Mouse (Mus musculus): ENCODE measurements around the gene Apba1. TPM values are rescaled to one million over a fixed set of nuclear protein-coding genes. Genes with fewer than 3 reads are reported as not detected.

Apba1 gene
- polyA plus RNA-seq, 1 experiment: 1.7 TPM

DNA sequence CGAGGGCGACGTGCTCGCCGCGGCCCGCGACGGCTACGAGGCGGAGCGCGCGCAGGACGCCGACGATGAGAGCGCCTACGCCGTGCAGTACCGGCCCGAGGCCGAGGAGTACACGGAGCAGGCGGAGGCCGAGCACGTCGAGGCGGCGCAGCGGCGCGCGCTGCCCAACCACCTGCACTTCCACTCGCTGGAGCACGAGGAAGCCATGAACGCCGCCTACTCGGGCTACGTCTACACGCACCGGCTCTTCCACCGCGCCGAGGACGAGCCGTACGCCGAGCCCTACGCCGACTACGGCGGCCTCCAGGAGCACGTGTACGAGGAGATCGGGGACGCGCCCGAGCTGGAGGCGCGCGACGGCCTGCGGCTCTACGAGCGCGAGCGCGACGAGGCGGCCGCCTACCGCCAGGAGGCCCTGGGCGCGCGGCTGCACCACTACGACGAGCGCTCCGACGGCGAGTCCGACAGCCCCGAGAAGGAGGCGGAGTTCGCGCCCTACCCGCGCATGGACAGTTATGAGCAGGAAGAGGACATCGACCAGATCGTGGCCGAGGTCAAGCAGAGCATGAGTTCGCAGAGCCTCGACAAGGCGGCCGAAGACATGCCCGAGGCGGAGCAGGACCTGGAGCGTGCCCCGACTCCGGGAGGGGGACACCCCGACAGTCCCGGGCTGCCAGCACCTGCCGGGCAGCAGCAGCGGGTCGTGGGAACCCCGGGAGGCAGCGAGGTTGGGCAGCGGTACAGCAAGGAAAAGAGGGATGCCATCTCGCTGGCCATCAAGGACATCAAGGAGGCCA is 134.6 kb downstream of the Apba1 start:
- TF ChIP-seq POLR2A (IDR thresholded peaks at IDR 0.05; ENCODE audit: borderline replicate concordance, control insufficient read depth, low read depth, low read length) (no peak), CTCF (IDR thresholded peaks at IDR 0.05; ENCODE audit: control insufficient read depth, insufficient read depth, low read length) (no peak)
- Histone ChIP-seq H3K4me1 (ENCODE audit: control insufficient read depth, insufficient read depth, low read length) (no peaks in the 10 kb centered on the region; the same call in 1 of the 2 replicates), H3K27ac (ENCODE audit: control insufficient read depth, insufficient read depth, low read depth, low read length, poor library complexity) (no peak overlapping the region; the same call in 1 of the 2 replicates), H3K4me3 (replicated peaks; ENCODE audit: control insufficient read depth, low read depth, low read length) (no peak overlapping the region)
- 32% methylated on average over 110 of the region's 110 CpGs for WGBS

DNA sequence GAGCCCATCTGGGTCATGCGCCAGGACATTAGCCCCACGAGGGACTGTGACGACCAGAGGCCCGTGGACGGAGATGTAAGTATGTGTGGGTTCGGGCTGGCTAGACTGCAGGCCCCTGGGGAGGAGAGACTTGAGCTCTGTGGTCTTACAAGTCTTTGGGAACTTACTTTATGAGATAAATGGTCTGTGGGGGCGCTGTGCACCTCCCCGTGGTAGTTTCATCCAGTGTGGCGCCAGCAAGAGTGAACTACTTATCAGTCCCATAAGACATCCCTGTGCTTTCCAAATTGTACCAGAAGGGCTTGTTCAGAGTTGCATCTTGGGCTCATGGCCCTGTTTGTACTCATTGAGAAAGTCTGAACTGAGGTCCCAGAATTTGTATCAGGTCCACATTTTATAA is 135.3 kb downstream of the Apba1 start:
- H3K27ac ChIP-seq (ENCODE audit: control insufficient read depth, insufficient read depth, low read depth, low read length, poor library complexity): no peak overlapping the region
- 75% methylated on average over 9 of the region's 9 CpGs for WGBS
- H3K4me1 ChIP-seq (ENCODE audit: control insufficient read depth, insufficient read depth, low read length): no peaks in the 10 kb centered on the region; the same call in 1 of the 2 replicates
- no peak for TF ChIP-seq POLR2A (IDR thresholded peaks at IDR 0.05; ENCODE audit: borderline replicate concordance, control insufficient read depth, low read depth, low read length)
- no peak for TF ChIP-seq CTCF (IDR thresholded peaks at IDR 0.05; ENCODE audit: control insufficient read depth, insufficient read depth, low read length)
- H3K4me3 ChIP-seq (replicated peaks; ENCODE audit: control insufficient read depth, low read depth, low read length): no peak overlapping the region

DNA sequence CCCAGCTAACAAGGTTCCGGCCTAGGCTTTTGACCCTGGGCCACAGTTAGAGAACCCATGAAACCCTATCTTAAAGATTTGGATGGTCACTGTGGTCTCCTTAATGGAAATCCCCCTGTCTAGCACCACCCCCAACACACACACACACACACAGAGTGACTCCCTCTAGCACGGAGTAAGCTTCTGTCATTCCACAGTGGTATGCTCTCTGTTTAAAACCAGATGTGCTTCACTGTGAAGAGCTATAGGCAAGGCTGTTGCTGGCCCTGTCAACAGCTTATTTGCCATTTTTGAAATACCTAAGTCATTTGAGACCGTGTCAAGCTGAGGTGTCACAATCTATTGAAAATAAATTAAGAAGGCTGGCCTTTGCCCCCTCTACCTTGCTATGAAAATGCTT is 136.1 kb downstream of the Apba1 start:
- Histone ChIP-seq H3K4me1 (ENCODE audit: control insufficient read depth, insufficient read depth, low read length) (no peaks in the 10 kb centered on the region; the same call in 1 of the 2 replicates), H3K27ac (ENCODE audit: control insufficient read depth, insufficient read depth, low read depth, low read length, poor library complexity) (no peak overlapping the region), H3K4me3 (replicated peaks; ENCODE audit: control insufficient read depth, low read depth, low read length) (no peak overlapping the region)
- WGBS: 83% methylated on average over 3 of the region's 3 CpGs
- TF ChIP-seq POLR2A (IDR thresholded peaks at IDR 0.05; ENCODE audit: borderline replicate concordance, control insufficient read depth, low read depth, low read length) (no peak), CTCF (IDR thresholded peaks at IDR 0.05; ENCODE audit: control insufficient read depth, insufficient read depth, low read length) (no peak)

DNA sequence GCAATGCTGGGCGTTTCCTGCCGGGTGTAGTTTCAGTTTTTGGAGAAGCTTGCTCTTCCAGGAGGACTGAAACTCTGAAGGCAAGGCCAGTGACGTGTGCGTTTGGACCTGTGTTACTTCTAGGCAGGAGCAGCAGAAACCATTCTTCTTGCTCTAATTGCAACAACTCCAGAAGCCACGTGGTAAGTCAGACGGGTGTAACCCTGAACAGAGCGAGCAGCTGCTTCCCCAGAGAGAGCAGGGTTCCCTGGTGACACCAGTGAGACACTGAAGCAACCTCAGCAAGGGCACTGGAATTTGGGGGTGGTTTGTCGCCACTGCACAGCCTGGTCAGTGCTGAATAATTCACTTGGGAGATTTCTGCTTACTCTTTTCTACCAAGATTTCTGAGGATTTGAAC is 138.2 kb downstream of the Apba1 start:
- 6% methylated on average over 8 of the region's 8 CpGs for WGBS
- no peak overlapping the region for H3K4me3 ChIP-seq (replicated peaks; ENCODE audit: control insufficient read depth, low read depth, low read length)
- TF ChIP-seq CTCF (IDR thresholded peaks at IDR 0.05; ENCODE audit: control insufficient read depth, insufficient read depth, low read length) (no peak), POLR2A (IDR thresholded peaks at IDR 0.05; ENCODE audit: borderline replicate concordance, control insufficient read depth, low read depth, low read length) (no peak)
- H3K27ac ChIP-seq (ENCODE audit: control insufficient read depth, insufficient read depth, low read depth, low read length, poor library complexity): no peak overlapping the region
- H3K4me1 ChIP-seq (ENCODE audit: control insufficient read depth, insufficient read depth, low read length): no peaks in the 10 kb centered on the region; the same call in 1 of the 2 replicates

DNA sequence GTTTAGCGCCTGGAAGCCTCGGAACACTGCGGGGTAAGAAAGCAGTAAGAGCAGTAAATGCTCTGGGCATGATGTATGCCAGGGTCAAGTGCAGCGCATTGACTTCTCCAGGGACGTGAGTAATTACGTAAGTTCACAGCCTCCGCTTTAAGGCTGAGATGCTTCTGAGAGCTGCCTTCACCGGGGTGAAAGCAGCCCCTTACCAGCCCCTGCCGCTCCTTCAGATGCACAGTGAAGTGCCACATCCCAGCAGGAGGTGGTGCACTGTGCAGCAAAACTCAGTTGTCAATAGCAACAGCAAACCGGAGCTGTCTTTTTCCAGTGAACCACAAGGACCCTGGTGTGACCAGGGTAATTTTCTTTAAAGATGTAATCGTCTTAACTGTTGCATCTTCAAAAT is 139.8 kb downstream of the Apba1 start:
- 81% methylated on average over 11 of the region's 11 CpGs for WGBS
- Histone ChIP-seq H3K4me1 (ENCODE audit: control insufficient read depth, insufficient read depth, low read length) (no peaks in the 10 kb centered on the region), H3K27ac (ENCODE audit: control insufficient read depth, insufficient read depth, low read depth, low read length, poor library complexity) (no peak overlapping the region; the same call in 1 of the 2 replicates), H3K4me3 (replicated peaks; ENCODE audit: control insufficient read depth, low read depth, low read length) (no peak overlapping the region)
- TF ChIP-seq POLR2A (IDR thresholded peaks at IDR 0.05; ENCODE audit: borderline replicate concordance, control insufficient read depth, low read depth, low read length) (no peak), CTCF (IDR thresholded peaks at IDR 0.05; ENCODE audit: control insufficient read depth, insufficient read depth, low read length) (no peak)

DNA sequence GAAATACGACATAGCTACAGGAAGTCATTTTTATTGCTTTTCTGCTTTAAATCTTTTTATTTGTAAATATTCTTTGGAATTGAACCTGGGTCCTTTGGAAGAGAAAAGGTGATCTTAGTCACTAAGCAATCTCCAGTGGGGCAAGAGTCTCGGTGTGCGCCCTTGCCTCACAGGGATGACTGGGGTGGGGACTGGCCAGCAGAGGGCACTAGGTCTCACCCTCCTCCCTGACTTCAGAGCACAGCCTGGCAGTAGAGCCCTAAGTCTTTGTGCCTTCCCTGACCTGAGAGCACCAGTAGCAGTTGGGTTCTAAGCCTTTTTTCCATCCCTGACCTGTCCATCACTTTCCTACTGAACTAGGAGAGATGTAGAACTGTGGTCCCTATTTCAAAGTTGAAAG is 142.5 kb downstream of the Apba1 start:
- Histone ChIP-seq H3K4me3 (replicated peaks; ENCODE audit: control insufficient read depth, low read depth, low read length) (no peak overlapping the region), H3K4me1 (ENCODE audit: control insufficient read depth, insufficient read depth, low read length) (no peaks in the 10 kb centered on the region), H3K27ac (ENCODE audit: control insufficient read depth, insufficient read depth, low read depth, low read length, poor library complexity) (no peak overlapping the region)
- TF ChIP-seq POLR2A (IDR thresholded peaks at IDR 0.05; ENCODE audit: borderline replicate concordance, control insufficient read depth, low read depth, low read length): no peak
- peak; percentile 49; the same call in 1 of the 2 replicates for TF ChIP-seq CTCF (IDR thresholded peaks at IDR 0.05; ENCODE audit: control insufficient read depth, insufficient read depth, low read length)
- 68% methylated on average over 3 of the region's 3 CpGs for WGBS

DNA sequence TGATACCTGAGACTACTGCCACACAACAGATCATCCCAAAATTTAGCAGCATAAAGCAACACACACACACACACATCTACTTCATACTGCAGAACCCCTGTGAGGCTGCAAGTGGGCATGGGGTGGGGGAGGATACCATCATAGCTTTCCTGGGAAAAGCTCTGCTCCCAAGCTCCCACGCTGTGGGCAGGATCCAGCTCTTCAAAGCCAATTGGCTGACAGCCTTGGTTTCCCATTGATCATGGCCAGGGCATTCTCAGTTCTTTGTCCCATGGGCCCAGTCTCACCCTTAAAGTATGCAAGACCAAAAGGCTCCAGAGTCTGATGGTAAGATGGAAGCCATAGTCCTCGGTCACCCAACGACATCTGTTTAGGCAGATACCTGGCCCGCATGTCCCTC is 143.1 kb downstream of the Apba1 start:
- no peak for TF ChIP-seq POLR2A (IDR thresholded peaks at IDR 0.05; ENCODE audit: borderline replicate concordance, control insufficient read depth, low read depth, low read length)
- no peak for TF ChIP-seq CTCF (IDR thresholded peaks at IDR 0.05; ENCODE audit: control insufficient read depth, insufficient read depth, low read length)
- 85% methylated on average over 4 of the region's 4 CpGs for WGBS
- Histone ChIP-seq H3K4me1 (ENCODE audit: control insufficient read depth, insufficient read depth, low read length) (no peaks in the 10 kb centered on the region), H3K27ac (ENCODE audit: control insufficient read depth, insufficient read depth, low read depth, low read length, poor library complexity) (no peak overlapping the region), H3K4me3 (replicated peaks; ENCODE audit: control insufficient read depth, low read depth, low read length) (no peak overlapping the region)

DNA sequence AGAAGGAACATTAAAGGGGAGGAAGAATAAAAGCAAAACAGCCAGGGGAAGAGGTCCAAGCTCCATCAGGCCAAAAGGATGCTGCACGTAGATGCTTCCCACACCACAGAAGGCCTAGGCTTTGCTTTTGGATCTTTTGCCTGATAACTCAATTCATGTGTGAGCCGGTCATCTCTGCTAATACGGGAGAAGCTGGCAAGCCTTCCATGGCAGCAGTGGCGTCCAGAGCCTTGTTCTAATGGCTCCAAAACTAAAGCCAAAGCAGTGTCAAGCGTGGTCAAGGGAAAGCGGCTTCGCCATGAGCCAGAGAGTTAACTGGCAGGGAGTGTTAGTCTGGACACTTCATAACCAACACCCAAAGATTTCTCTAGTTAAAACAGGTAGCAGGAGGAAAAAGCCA is 144.4 kb downstream of the Apba1 start:
- Histone ChIP-seq H3K27ac (ENCODE audit: control insufficient read depth, insufficient read depth, low read depth, low read length, poor library complexity) (no peak overlapping the region), H3K4me3 (replicated peaks; ENCODE audit: control insufficient read depth, low read depth, low read length) (no peak overlapping the region), H3K4me1 (ENCODE audit: control insufficient read depth, insufficient read depth, low read length) (no peaks in the 10 kb centered on the region)
- TF ChIP-seq CTCF (IDR thresholded peaks at IDR 0.05; ENCODE audit: control insufficient read depth, insufficient read depth, low read length) (no peak), POLR2A (IDR thresholded peaks at IDR 0.05; ENCODE audit: borderline replicate concordance, control insufficient read depth, low read depth, low read length) (no peak)
- 86% methylated on average over 7 of the region's 7 CpGs for WGBS

Data from bone marrow, adult 2 months (tissue).